Mouse (Mus musculus) hindbrain, embryonic 16.5 days (tissue): Measurements from ENCODE around the gene Macf1. TPM values are rescaled to one million over a fixed set of nuclear protein-coding genes. Genes with fewer than 3 reads are reported as not detected.
"Not testable (repeated sequence)": the region's sequence is repeated elsewhere in the genome, so short reads cannot be mapped to it uniquely, and the experiment has no call there.

ENCODE experiments used
- ATAC-seq: fragments of 200-750 bp; cut with Nextera tagmentation; 2 replicates; pipeline ENCODE4 v1.8.0; 2017; ENCODE audit warnings: moderate TSS enrichment, moderate library complexity
- H3K27ac ChIP-seq: fragments of 300-500 bp; sonication (generic); 2 replicates; pipeline ENCODE4 v1.5.1; 2014; ENCODE audit warnings: low read depth, mild to moderate bottlenecking, control low read depth, low read length, moderate library complexity
- H3K27me3 ChIP-seq: fragments of 300-500 bp; sonication (generic); replicated peaks from 2 replicates; pipeline ENCODE4 v1.6.1; 2014; ENCODE audit warnings: low read length; ENCODE audit not compliant: control insufficient read depth, insufficient read depth
- H3K36me3 ChIP-seq: fragments of 300-500 bp; sonication (generic); 2 replicates; pipeline ENCODE4 v1.6.1; 2014; ENCODE audit warnings: mild to moderate bottlenecking, low read length, moderate library complexity, mixed read lengths; ENCODE audit not compliant: control insufficient read depth, insufficient read depth
- H3K4me1 ChIP-seq: fragments of 300-500 bp; sonication (generic); 2 replicates; pipeline ENCODE4 v1.6.1; 2014; ENCODE audit warnings: low read depth, low read length; ENCODE audit not compliant: control insufficient read depth, insufficient read depth
- H3K4me2 ChIP-seq: fragments of 300-500 bp; sonication (generic); 2 replicates; pipeline ENCODE4 v1.6.1; 2014; ENCODE audit warnings: mild to moderate bottlenecking, low read length, control low read depth, moderate library complexity
- H3K4me3 ChIP-seq: fragments of 300-500 bp; sonication (generic); 2 replicates; pipeline ENCODE4 v1.5.1; 2014; ENCODE audit warnings: mild to moderate bottlenecking, low read length, control low read depth, moderate library complexity
- H3K9ac ChIP-seq: fragments of 300-500 bp; sonication (generic); 2 replicates; pipeline ENCODE4 v1.6.1; 2014; ENCODE audit warnings: low read depth, mild to moderate bottlenecking, control low read depth, low read length, moderate library complexity
- H3K9me3 ChIP-seq: fragments of 300-500 bp; sonication (generic); 2 replicates; pipeline ENCODE4 v1.6.1; 2014; ENCODE audit warnings: mild to moderate bottlenecking, low read length, moderate library complexity; ENCODE audit not compliant: control insufficient read depth
- WGBS: fragments of 180-500 bp; shearing (Covaris S2); extraction: QIAGEN DNeasy Blood & Tissue Kit; methylation state at CpG from one replicate; pipeline ENCODE4 v1.1.7; 2014; 5-methylcytosine and 5-hydroxymethylcytosine counted together
- polyA plus RNA-seq: library from polyadenylated mRNA; unstranded; fragments of >200 nt; fragmentation: Nextera tagmentation; extraction: Ambion mirVana; gene quantifications from 2 replicates; pipeline ENCODE4 v1.2.1, GENCODE M21; 2015

Macf1 gene
- polyA plus RNA-seq, 1 experiment from 2014 or later, result 61.0 TPM

DNA sequence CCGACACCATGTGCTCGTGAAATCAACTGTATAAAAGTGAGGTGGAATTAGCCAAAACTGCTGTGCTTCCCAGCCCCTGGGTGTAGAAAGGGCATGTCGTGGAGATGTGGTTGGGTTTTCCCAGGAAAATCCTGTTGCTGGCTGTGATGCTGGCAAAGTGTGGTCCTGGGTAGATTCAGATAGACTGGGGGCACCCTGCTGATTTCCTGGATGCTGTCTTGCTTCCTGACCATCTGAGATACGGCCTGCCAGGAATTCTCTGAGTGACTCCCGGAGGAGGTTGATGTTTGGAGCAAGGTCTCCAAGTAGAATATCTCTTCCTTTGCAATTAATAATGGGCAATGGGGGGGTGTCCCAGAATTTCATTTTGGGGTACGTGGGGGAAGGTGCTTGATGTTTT, 355.2 kb downstream of the Macf1 start:
- ATAC-seq, result no peak
- Histone ChIP-seq H3K36me3 (no peaks in the 10 kb centered on the region), H3K9me3 (no peaks in the 10 kb centered on the region), H3K4me2 (no peak overlapping the region), H3K27ac (no peak overlapping the region), H3K9ac (no peak overlapping the region), H3K27me3 (no peaks in the 10 kb centered on the region), H3K4me3 (no peak overlapping the region), H3K4me1 (no peaks in the 10 kb centered on the region)
- 65% methylated on average over 6 of the region's 6 CpGs for WGBS

- no peak overlapping the region for H3K27ac ChIP-seq
- no peaks in the 10 kb centered on the region for H3K27me3 ChIP-seq
- no peaks in the 10 kb centered on the region for H3K4me1 ChIP-seq
- ATAC-seq, result no peak
- H3K9me3 ChIP-seq, result no peaks in the 10 kb centered on the region
- no peak overlapping the region for H3K4me2 ChIP-seq
- no peak overlapping the region for H3K9ac ChIP-seq
- 52% methylated on average over 3 of the region's 3 CpGs for WGBS
- no peak overlapping the region for H3K4me3 ChIP-seq
- H3K36me3 ChIP-seq, result no peaks in the 10 kb centered on the region
These were observed 356.5 kb downstream of the Macf1 start for GRCm38 (mm10) chr4:123327630-123328029.

DNA sequence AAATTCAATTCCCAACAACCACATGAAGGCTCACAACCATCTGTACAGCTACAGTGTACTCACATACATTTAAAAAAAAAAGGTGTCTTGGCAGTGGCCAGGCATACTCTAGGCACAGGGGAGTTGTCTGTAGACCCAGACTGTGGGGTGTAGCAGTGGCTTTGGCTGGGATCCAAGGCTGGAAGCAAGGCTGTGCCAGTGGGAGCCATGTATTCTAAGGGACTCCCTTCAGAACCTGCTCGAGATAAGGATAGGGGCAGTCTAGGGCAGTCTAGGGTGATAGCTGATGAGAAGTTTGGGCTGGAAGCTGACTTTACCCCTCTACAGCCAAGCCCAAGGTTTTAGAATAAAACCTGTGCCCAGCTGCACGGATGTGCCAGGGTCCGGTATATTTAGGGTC, 358.1 kb downstream of the Macf1 start:
- H3K36me3 ChIP-seq, result no peaks in the 10 kb centered on the region
- no peaks in the 10 kb centered on the region for H3K9me3 ChIP-seq
- no peak for ATAC-seq
- no peaks in the 10 kb centered on the region for H3K4me1 ChIP-seq
- 75% methylated on average over 3 of the region's 3 CpGs for WGBS
- H3K4me3 ChIP-seq, result no peak overlapping the region
- H3K9ac ChIP-seq, result no peak overlapping the region
- H3K4me2 ChIP-seq, result no peak overlapping the region
- peaks cover 5% of the 10 kb centered on the region; the same call in 1 of the 2 replicates for H3K27me3 ChIP-seq
- H3K27ac ChIP-seq, result no peak overlapping the region

DNA sequence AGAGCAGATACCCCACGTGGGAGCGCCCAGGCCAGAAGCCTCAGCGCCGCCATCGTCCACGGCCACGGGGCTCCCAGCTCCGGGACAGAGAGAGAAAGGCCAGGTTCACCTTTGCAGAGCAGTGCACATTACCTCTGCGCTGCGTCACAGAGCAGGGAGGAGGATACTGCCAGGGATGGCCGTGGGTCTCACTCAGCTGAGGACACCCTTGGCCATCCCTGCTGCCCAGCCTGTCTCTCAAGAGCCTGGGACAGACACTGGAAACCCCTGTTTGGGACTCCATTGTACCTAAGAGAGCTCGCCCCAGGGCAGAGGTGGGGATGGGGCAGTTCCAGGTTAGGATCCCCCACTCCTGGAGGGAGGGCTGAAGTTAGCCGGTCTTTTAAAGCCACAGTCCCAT, 360.6 kb downstream of the Macf1 start, which contains the start of gene Oxct2a:
TSS of gene Oxct2a (minus strand) at position 101 of the 400 bp plus-strand sequence.
- Histone ChIP-seq H3K4me1 (no peaks in the 10 kb centered on the region), H3K4me2 (peak within 1 kb of the TSS; percentile 52), H3K4me3 (peak within 1 kb of the TSS; percentile 34), H3K27ac (no peak within 1 kb of the TSS), H3K36me3 (no peaks in the 10 kb centered on the region), H3K9ac (peak within 1 kb of the TSS; percentile 9), H3K27me3 (peaks cover 5% of the 10 kb centered on the region; the same call in 1 of the 2 replicates), H3K9me3 (no peaks in the 10 kb centered on the region)
- WGBS, result 25% methylated on average over 12 of the region's 13 CpGs
- peak; percentile 43; the same call in 1 of the 2 replicates for ATAC-seq

- H3K36me3 ChIP-seq, H3K9ac ChIP-seq, H3K4me1 ChIP-seq, H3K27me3 ChIP-seq, H3K9me3 ChIP-seq, H3K27ac ChIP-seq: not testable (repeated sequence)
- 16% methylated on average over 20 of the region's 38 CpGs for WGBS
- H3K4me2 ChIP-seq, result peak overlapping the region; percentile 52
- peak overlapping the region; percentile 34 for H3K4me3 ChIP-seq
- ATAC-seq, result peak; percentile 70
These were observed 361.2 kb downstream of the Macf1 start for GRCm38 (mm10) chr4:123322910-123323309.

- no peak for ATAC-seq
- H3K4me3 ChIP-seq, result no peak overlapping the region
- no peak overlapping the region for H3K27ac ChIP-seq
- H3K9ac ChIP-seq, result no peak overlapping the region
- WGBS, result 96% methylated on average over 3 of the region's 3 CpGs
- no peak overlapping the region for H3K4me2 ChIP-seq
- no peaks in the 10 kb centered on the region for H3K4me1 ChIP-seq
- no peaks in the 10 kb centered on the region for H3K36me3 ChIP-seq
- no peaks in the 10 kb centered on the region for H3K9me3 ChIP-seq
- no peaks in the 10 kb centered on the region for H3K27me3 ChIP-seq
These were observed 369.7 kb downstream of the Macf1 start for GRCm38 (mm10) chr4:123314497-123314896.

GRCm38 (mm10) chr4:123313010-123313409, 371.1 kb downstream of the Macf1 start:
- Histone ChIP-seq H3K4me2 (no peak overlapping the region), H3K9me3 (no peaks in the 10 kb centered on the region), H3K36me3 (no peaks in the 10 kb centered on the region), H3K9ac (no peak overlapping the region), H3K4me1 (no peaks in the 10 kb centered on the region), H3K27ac (no peak overlapping the region), H3K4me3 (no peak overlapping the region), H3K27me3 (no peaks in the 10 kb centered on the region)
- ATAC-seq, result no peak
- 92% methylated on average over 6 of the region's 6 CpGs for WGBS

DNA sequence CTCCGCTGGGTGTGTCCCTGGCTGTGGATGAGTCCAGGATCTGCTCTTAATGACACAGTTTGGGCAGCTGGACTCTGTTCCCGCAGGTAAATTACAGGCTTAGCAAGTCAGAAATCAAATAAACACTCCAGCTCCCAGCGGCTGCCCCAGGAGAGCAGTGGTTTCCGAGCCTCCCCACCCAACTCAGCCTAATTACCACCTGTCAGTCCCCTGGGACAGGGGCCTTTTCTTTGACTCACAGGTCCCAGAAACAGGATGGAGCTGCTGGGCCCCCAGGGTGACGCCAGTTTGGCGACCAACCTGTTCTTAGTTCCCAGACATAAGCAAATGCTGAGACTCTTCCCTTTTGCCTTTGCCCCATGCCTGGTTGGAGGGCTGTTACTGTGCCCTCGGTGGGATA, 372.3 kb downstream of the Macf1 start:
- H3K4me1 ChIP-seq, result no peaks in the 10 kb centered on the region
- H3K4me3 ChIP-seq, result no peak overlapping the region
- no peaks in the 10 kb centered on the region for H3K27me3 ChIP-seq
- ATAC-seq, result no peak
- no peak overlapping the region for H3K9ac ChIP-seq
- WGBS, result 90% methylated on average over 7 of the region's 7 CpGs
- no peak overlapping the region for H3K27ac ChIP-seq
- H3K4me2 ChIP-seq, result no peak overlapping the region
- H3K36me3 ChIP-seq, result no peaks in the 10 kb centered on the region
- no peaks in the 10 kb centered on the region for H3K9me3 ChIP-seq

DNA sequence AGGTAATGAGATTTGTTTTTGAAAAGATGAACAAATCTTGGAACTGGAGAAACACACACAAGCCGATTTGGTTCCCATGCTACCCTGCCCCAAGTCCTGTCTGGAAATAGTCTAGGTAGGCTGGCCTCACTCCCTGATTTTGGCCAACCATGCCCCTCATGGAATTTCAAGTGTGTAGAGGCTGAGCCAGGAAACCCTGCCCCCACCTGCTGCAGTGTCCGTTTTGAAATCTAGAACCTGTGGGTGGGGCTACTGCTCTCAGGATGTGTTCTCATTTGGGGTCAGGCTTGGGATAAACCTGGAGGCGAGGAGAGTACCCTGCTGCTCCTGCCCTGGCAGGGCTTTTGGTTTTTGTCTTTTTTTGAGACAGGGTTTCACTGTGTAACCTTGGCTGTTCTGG, 375.9 kb downstream of the Macf1 start:
- Histone ChIP-seq H3K36me3 (0 out of 2 replicates have a peak, but pooled peaks cover 3% of the 10 kb centered on the region), H3K4me2 (no peak overlapping the region), H3K27ac (no peak overlapping the region), H3K27me3 (no peaks in the 10 kb centered on the region), H3K9ac (no peak overlapping the region), H3K9me3 (no peaks in the 10 kb centered on the region), H3K4me3 (no peak overlapping the region), H3K4me1 (no peaks in the 10 kb centered on the region)
- ATAC-seq, result no peak
- 51% methylated on average over 3 of the region's 3 CpGs for WGBS

DNA sequence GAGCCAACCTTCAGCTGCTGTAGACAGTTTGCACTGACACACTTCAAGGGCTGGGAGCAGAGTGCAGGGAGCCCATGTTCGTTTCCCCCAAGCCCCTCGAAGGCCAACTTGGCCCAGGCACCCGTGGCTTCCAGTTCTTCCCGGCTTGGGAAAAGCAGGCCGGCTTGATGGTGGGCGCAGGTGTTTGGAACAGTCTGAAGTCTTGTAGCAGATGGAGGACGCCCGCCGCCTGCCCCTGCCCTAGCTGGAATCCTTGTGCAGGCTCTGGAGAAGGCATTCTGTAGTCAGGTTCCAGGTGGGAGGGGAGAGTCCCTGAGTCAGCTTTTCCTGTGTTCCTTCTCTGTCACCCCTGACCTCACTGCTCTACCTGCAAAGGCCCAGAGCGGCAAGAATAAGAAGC, 377.2 kb downstream of the Macf1 start:
- no peak overlapping the region for H3K27ac ChIP-seq
- no peak overlapping the region for H3K9ac ChIP-seq
- H3K27me3 ChIP-seq, result no peaks in the 10 kb centered on the region
- H3K4me3 ChIP-seq, result no peak overlapping the region
- H3K4me2 ChIP-seq, result no peak overlapping the region
- H3K9me3 ChIP-seq, result no peaks in the 10 kb centered on the region
- ATAC-seq, result no peak
- 86% methylated on average over 10 of the region's 10 CpGs for WGBS
- H3K4me1 ChIP-seq, result no peaks in the 10 kb centered on the region
- peaks cover 8% of the 10 kb centered on the region; the same call in 1 of the 2 replicates for H3K36me3 ChIP-seq
